Mouse (Mus musculus): Measurements from ENCODE around the gene Ifitm5. TPM values are rescaled to one million over a fixed set of nuclear protein-coding genes. Genes with fewer than 3 reads are reported as not detected.
A peak's percentile ranks its signal among the peaks of the same experiment; 100 is the strongest.

Gene Ifitm5
- polyA plus RNA-seq, 1 experiment from 2014 or later: 2.3 TPM

GRCm38 (mm10) chr7:140921225-140921975 is 28.7 kb downstream of the Ifitm5 start:
- H3K27ac ChIP-seq (ENCODE audit: low read depth): no peak overlapping the region
- no peak for ATAC-seq (replicated peaks; ENCODE audit: low FRiP score, low TSS enrichment, low read depth)
- WGBS: 35% methylated on average over 22 of the region's 22 CpGs

GRCm38 (mm10) chr7:140920418-140921029 is 29.6 kb downstream of the Ifitm5 start, which contains the start of gene Nlrp6:
TSS of gene Nlrp6 (plus strand) at chr7:140920902.
- Histone ChIP-seq H3K4me2 (ENCODE audit: low read length) (peak within 1 kb of the TSS; percentile 59; the same call in 1 of the 2 replicates), H3K27ac (ENCODE audit: low read depth) (no peak within 1 kb of the TSS), H3K27me3 (replicated peaks; ENCODE audit: control insufficient read depth, insufficient read depth, low read length) (peaks cover 51% of the 10 kb centered on the region), H3K9ac (ENCODE audit: low read length) (no peak within 1 kb of the TSS), H3K36me3 (ENCODE audit: control insufficient read depth, insufficient read depth, low read length) (no peaks in the 10 kb centered on the region), H3K4me1 (replicated peaks; ENCODE audit: control insufficient read depth, insufficient read depth, low read length) (peaks cover 3% of the 10 kb centered on the region), H3K4me3 (ENCODE audit: low read depth, low read length) (no peak within 1 kb of the TSS), H3K9me3 (ENCODE audit: control insufficient read depth, low read length) (no peaks in the 10 kb centered on the region)
- no peak for DNase-seq (ENCODE audit: low spot score)
- ATAC-seq (replicated peaks; ENCODE audit: low FRiP score, low TSS enrichment, low read depth): no peak
- WGBS: 64% methylated on average over 8 of the region's 8 CpGs

More at GRCm38 (mm10) chr7:140921225-140921975, 28.7 kb downstream of the Ifitm5 start:
- Histone ChIP-seq H3K4me1 (replicated peaks; ENCODE audit: control insufficient read depth, insufficient read depth, low read length) (peaks cover 3% of the 10 kb centered on the region), H3K4me2 (ENCODE audit: low read length) (peak overlapping the region; percentile 59; the same call in 1 of the 2 replicates), H3K9me3 (ENCODE audit: control insufficient read depth, low read length) (no peaks in the 10 kb centered on the region), H3K4me3 (ENCODE audit: low read depth, low read length) (peak overlapping the region; percentile 31; the same call in 1 of the 2 replicates), H3K36me3 (ENCODE audit: control insufficient read depth, insufficient read depth, low read length) (no peaks in the 10 kb centered on the region), H3K27me3 (replicated peaks; ENCODE audit: control insufficient read depth, insufficient read depth, low read length) (peaks cover 51% of the 10 kb centered on the region), H3K9ac (ENCODE audit: low read length) (no peak overlapping the region)
- DNase-seq (ENCODE audit: low spot score): no peak

- Histone ChIP-seq H3K4me3 (ENCODE audit: low read depth, low read length) (no peak overlapping the region), H3K4me1 (replicated peaks; ENCODE audit: control insufficient read depth, insufficient read depth, low read length) (peaks cover 3% of the 10 kb centered on the region), H3K4me2 (ENCODE audit: low read length) (no peak overlapping the region), H3K36me3 (ENCODE audit: control insufficient read depth, insufficient read depth, low read length) (no peaks in the 10 kb centered on the region), H3K27ac (ENCODE audit: low read depth) (no peak overlapping the region), H3K9me3 (ENCODE audit: control insufficient read depth, low read length) (no peaks in the 10 kb centered on the region), H3K9ac (ENCODE audit: low read length) (no peak overlapping the region), H3K27me3 (replicated peaks; ENCODE audit: control insufficient read depth, insufficient read depth, low read length) (peaks cover 51% of the 10 kb centered on the region)
- ATAC-seq (replicated peaks; ENCODE audit: low FRiP score, low TSS enrichment, low read depth): no peak
- DNase-seq (ENCODE audit: low spot score): no peak
- WGBS: 69% methylated on average over 4 of the region's 4 CpGs
Measured at GRCm38 (mm10) chr7:140919911-140920310, 30.2 kb downstream of the Ifitm5 start.

DNA sequence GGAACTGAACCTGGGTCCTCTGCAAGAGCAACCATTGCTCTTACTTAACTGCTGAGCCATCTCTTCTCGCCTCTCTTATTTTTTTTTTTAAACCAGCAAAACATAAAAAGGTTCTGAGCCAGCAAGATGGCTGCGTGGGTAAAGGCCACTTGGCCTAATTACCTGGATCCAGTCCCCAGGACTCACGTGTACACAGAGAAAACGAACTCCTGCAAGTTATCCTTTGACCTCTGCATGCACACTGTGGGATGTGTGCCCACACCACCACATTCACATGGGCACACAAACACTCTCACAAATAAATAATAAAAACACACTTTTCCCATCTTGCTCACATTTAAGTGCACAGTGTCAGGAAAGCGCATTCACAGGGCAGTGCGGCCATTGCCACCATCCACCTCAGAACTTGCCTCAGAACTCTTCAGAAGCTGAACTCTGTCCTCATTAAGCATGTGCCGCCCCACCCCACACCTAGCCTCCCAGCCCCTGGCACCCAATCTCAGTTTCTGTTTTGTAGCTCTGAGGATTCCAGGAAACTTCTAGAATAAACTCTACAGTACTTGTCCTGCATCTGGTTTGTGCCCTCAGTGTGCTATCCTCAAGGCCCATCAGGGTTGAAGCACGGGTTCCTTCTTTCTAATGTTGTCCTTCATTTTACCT is 35.9 kb downstream of the Ifitm5 start:
- no peaks in the 10 kb centered on the region for H3K36me3 ChIP-seq (ENCODE audit: control insufficient read depth, insufficient read depth, low read length)
- H3K4me2 ChIP-seq (ENCODE audit: low read length): no peak overlapping the region
- no peaks in the 10 kb centered on the region for H3K9me3 ChIP-seq (ENCODE audit: control insufficient read depth, low read length)
- no peaks in the 10 kb centered on the region for H3K4me1 ChIP-seq (replicated peaks; ENCODE audit: control insufficient read depth, insufficient read depth, low read length)
- ATAC-seq (replicated peaks; ENCODE audit: low FRiP score, low TSS enrichment, low read depth) (no peak), DNase-seq (ENCODE audit: low spot score) (no peak)
- 0 out of 2 replicates have a peak overlapping the region, but pooled peaks have one; percentile 69 for H3K27ac ChIP-seq (ENCODE audit: low read depth)
- no peak overlapping the region for H3K9ac ChIP-seq (ENCODE audit: low read length)
- WGBS: 76% methylated on average over 8 of the region's 8 CpGs
- no peaks in the 10 kb centered on the region for H3K27me3 ChIP-seq (replicated peaks; ENCODE audit: control insufficient read depth, insufficient read depth, low read length)
- no peak overlapping the region for H3K4me3 ChIP-seq (ENCODE audit: low read depth, low read length)

DNA sequence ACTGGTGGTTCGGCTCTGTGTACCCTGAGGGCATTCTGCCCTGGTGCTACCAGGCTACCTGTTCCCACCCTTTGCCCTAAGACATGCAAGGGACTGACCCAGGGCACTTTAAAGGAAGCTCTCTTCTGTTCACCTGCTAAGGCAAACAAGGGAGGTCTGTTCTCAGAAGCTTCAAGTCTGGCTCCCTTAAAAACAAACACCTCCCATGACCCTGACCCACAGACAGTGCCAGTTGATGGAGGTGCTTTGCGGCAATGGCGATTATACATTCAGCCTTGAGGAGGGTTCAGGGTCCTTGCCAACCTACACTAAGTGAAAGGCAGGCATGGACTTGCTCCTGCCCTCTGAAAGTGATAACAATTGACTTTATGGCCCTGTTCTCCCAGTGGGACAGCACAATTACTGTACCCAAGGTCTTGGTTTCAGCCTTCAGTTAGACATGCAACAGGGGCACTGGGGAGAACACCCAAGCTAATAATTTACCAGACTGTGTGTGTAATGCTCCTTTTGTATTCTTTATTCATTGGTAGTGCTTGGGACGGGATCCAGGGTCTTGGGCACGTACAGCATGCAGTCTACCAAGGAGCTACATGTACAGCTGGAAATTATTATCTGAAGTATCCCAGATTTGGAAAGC is 37.1 kb downstream of the Ifitm5 start:
- Histone ChIP-seq H3K27ac (ENCODE audit: low read depth) (peak overlapping the region; percentile 69), H3K4me3 (ENCODE audit: low read depth, low read length) (no peak overlapping the region), H3K4me2 (ENCODE audit: low read length) (no peak overlapping the region), H3K4me1 (replicated peaks; ENCODE audit: control insufficient read depth, insufficient read depth, low read length) (no peaks in the 10 kb centered on the region), H3K36me3 (ENCODE audit: control insufficient read depth, insufficient read depth, low read length) (no peaks in the 10 kb centered on the region), H3K9ac (ENCODE audit: low read length) (no peak overlapping the region), H3K9me3 (ENCODE audit: control insufficient read depth, low read length) (no peaks in the 10 kb centered on the region), H3K27me3 (replicated peaks; ENCODE audit: control insufficient read depth, insufficient read depth, low read length) (no peaks in the 10 kb centered on the region)
- WGBS: 61% methylated on average over 5 of the region's 5 CpGs
- peak; percentile 82 for ATAC-seq (replicated peaks; ENCODE audit: low FRiP score, low TSS enrichment, low read depth)
- DNase-seq (ENCODE audit: low spot score): peak; percentile 70

GRCm38 (mm10) chr7:140912293-140912692 is 37.8 kb downstream of the Ifitm5 start:
- no peak for DNase-seq (ENCODE audit: low spot score)
- H3K4me2 ChIP-seq (ENCODE audit: low read length): no peak overlapping the region
- no peak overlapping the region for H3K4me3 ChIP-seq (ENCODE audit: low read depth, low read length)
- no peaks in the 10 kb centered on the region for H3K36me3 ChIP-seq (ENCODE audit: control insufficient read depth, insufficient read depth, low read length)
- H3K9ac ChIP-seq (ENCODE audit: low read length): no peak overlapping the region
- H3K27me3 ChIP-seq (replicated peaks; ENCODE audit: control insufficient read depth, insufficient read depth, low read length): no peaks in the 10 kb centered on the region
- no peaks in the 10 kb centered on the region for H3K4me1 ChIP-seq (replicated peaks; ENCODE audit: control insufficient read depth, insufficient read depth, low read length)
- H3K27ac ChIP-seq (ENCODE audit: low read depth): peak overlapping the region; percentile 10; the same call in 1 of the 2 replicates
- H3K9me3 ChIP-seq (ENCODE audit: control insufficient read depth, low read length): no peaks in the 10 kb centered on the region
- ATAC-seq (replicated peaks; ENCODE audit: low FRiP score, low TSS enrichment, low read depth): no peak
- 58% methylated on average over 3 of the region's 3 CpGs for WGBS

DNA sequence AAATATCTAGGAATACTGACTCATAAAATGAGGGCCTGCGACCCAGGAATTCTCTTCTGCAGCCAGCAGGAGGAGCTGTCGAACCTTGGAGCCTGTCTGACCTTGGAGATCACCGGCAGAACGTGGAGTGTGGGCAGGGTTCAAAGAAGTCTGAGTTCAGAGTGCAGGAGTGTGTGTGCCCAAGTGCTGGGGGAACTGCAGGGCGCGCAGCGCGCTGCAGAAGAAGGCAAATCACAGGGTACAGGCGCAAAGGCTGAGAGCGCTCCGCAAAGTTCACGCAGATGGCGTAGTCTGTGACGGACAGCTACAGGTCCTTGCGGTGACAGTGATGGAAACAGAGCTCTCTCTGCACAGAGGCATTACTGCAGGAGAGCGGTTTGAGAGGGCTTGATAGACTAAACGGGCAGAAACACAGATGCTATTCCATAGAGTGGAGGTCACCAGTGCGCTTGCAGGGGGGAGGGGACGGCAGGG is 41.4 kb downstream of the Ifitm5 start:
- Histone ChIP-seq H3K36me3 (ENCODE audit: control insufficient read depth, insufficient read depth, low read length) (no peaks in the 10 kb centered on the region), H3K9me3 (ENCODE audit: control insufficient read depth, low read length) (no peaks in the 10 kb centered on the region), H3K27me3 (replicated peaks; ENCODE audit: control insufficient read depth, insufficient read depth, low read length) (no peaks in the 10 kb centered on the region), H3K4me3 (ENCODE audit: low read depth, low read length) (peak overlapping the region; percentile 27), H3K4me1 (replicated peaks; ENCODE audit: control insufficient read depth, insufficient read depth, low read length) (no peaks in the 10 kb centered on the region), H3K27ac (ENCODE audit: low read depth) (no peak overlapping the region), H3K9ac (ENCODE audit: low read length) (no peak overlapping the region), H3K4me2 (ENCODE audit: low read length) (peak overlapping the region; percentile 58)
- ATAC-seq (replicated peaks; ENCODE audit: low FRiP score, low TSS enrichment, low read depth): peak; percentile 72
- 1% methylated on average over 19 of the region's 19 CpGs for WGBS
- peak; percentile 92 for DNase-seq (ENCODE audit: low spot score)

GRCm38 (mm10) chr7:140908181-140908580 is 41.9 kb downstream of the Ifitm5 start:
- Histone ChIP-seq H3K4me1 (replicated peaks; ENCODE audit: control insufficient read depth, insufficient read depth, low read length) (no peaks in the 10 kb centered on the region), H3K27me3 (replicated peaks; ENCODE audit: control insufficient read depth, insufficient read depth, low read length) (no peaks in the 10 kb centered on the region), H3K4me3 (ENCODE audit: low read depth, low read length) (no peak overlapping the region; the same call in 1 of the 2 replicates), H3K9me3 (ENCODE audit: control insufficient read depth, low read length) (no peaks in the 10 kb centered on the region), H3K36me3 (ENCODE audit: control insufficient read depth, insufficient read depth, low read length) (no peaks in the 10 kb centered on the region), H3K9ac (ENCODE audit: low read length) (no peak overlapping the region), H3K27ac (ENCODE audit: low read depth) (no peak overlapping the region), H3K4me2 (ENCODE audit: low read length) (peak overlapping the region; percentile 58)
- no peak; the same call in 1 of the 2 replicates for ATAC-seq (replicated peaks; ENCODE audit: low FRiP score, low TSS enrichment, low read depth)
- no peak for DNase-seq (ENCODE audit: low spot score)
- WGBS: 47% methylated on average over 7 of the region's 7 CpGs

All from intestine, embryonic 14.5 days (tissue).